Mouse (Mus musculus): ENCODE data around the gene Pim3. TPM values are rescaled to one million over a fixed set of nuclear protein-coding genes. Genes with fewer than 3 reads are reported as not detected.

Pim3 gene
- polyA plus RNA-seq, 1 experiment, result 13.4 TPM

- no peak overlapping the region for H3K27ac ChIP-seq (ENCODE audit: control insufficient read depth, insufficient read depth, low read depth, low read length, poor library complexity)
- TF ChIP-seq CTCF (IDR thresholded peaks at IDR 0.05; ENCODE audit: control insufficient read depth, insufficient read depth, low read length), result no peak
- TF ChIP-seq POLR2A (IDR thresholded peaks at IDR 0.05; ENCODE audit: borderline replicate concordance, control insufficient read depth, low read depth, low read length), result no peak
- H3K4me3 ChIP-seq (replicated peaks; ENCODE audit: control insufficient read depth, low read depth, low read length), result no peak overlapping the region
- no peaks in the 10 kb centered on the region for H3K4me1 ChIP-seq (ENCODE audit: control insufficient read depth, insufficient read depth, low read length)
- 75% methylated on average over 10 of the region's 10 CpGs for WGBS
Measured at GRCm38 (mm10) chr15:88850146-88850826, 11.7 kb upstream of the Pim3 start.

GRCm38 (mm10) chr15:88851076-88851475 is 10.9 kb upstream of the Pim3 start:
- TF ChIP-seq CTCF (IDR thresholded peaks at IDR 0.05; ENCODE audit: control insufficient read depth, insufficient read depth, low read length) (no peak), POLR2A (IDR thresholded peaks at IDR 0.05; ENCODE audit: borderline replicate concordance, control insufficient read depth, low read depth, low read length) (no peak)
- Histone ChIP-seq H3K27ac (ENCODE audit: control insufficient read depth, insufficient read depth, low read depth, low read length, poor library complexity) (no peak overlapping the region), H3K4me3 (replicated peaks; ENCODE audit: control insufficient read depth, low read depth, low read length) (no peak overlapping the region), H3K4me1 (ENCODE audit: control insufficient read depth, insufficient read depth, low read length) (no peaks in the 10 kb centered on the region)
- 69% methylated on average over 3 of the region's 3 CpGs for WGBS

- no peak for TF ChIP-seq POLR2A (IDR thresholded peaks at IDR 0.05; ENCODE audit: borderline replicate concordance, control insufficient read depth, low read depth, low read length)
- no peak for TF ChIP-seq CTCF (IDR thresholded peaks at IDR 0.05; ENCODE audit: control insufficient read depth, insufficient read depth, low read length)
- Histone ChIP-seq H3K4me3 (replicated peaks; ENCODE audit: control insufficient read depth, low read depth, low read length) (no peak overlapping the region), H3K27ac (ENCODE audit: control insufficient read depth, insufficient read depth, low read depth, low read length, poor library complexity) (no peak overlapping the region), H3K4me1 (ENCODE audit: control insufficient read depth, insufficient read depth, low read length) (no peaks in the 10 kb centered on the region)
- WGBS, result 67% methylated on average over 10 of the region's 10 CpGs
Measured at GRCm38 (mm10) chr15:88851507-88852149, 10.4 kb upstream of the Pim3 start.

- TF ChIP-seq POLR2A (IDR thresholded peaks at IDR 0.05; ENCODE audit: borderline replicate concordance, control insufficient read depth, low read depth, low read length) (no peak), CTCF (IDR thresholded peaks at IDR 0.05; ENCODE audit: control insufficient read depth, insufficient read depth, low read length) (no peak)
- no peak overlapping the region for H3K27ac ChIP-seq (ENCODE audit: control insufficient read depth, insufficient read depth, low read depth, low read length, poor library complexity)
- 75% methylated on average over 9 of the region's 9 CpGs for WGBS
- no peaks in the 10 kb centered on the region for H3K4me1 ChIP-seq (ENCODE audit: control insufficient read depth, insufficient read depth, low read length)
- H3K4me3 ChIP-seq (replicated peaks; ENCODE audit: control insufficient read depth, low read depth, low read length), result no peak overlapping the region
Measured at GRCm38 (mm10) chr15:88853106-88853505, 8.9 kb upstream of the Pim3 start.

GRCm38 (mm10) chr15:88854119-88854968 is 7.6 kb upstream of the Pim3 start:
- no peak overlapping the region for H3K4me3 ChIP-seq (replicated peaks; ENCODE audit: control insufficient read depth, low read depth, low read length)
- WGBS, result 49% methylated on average over 6 of the region's 6 CpGs
- H3K4me1 ChIP-seq (ENCODE audit: control insufficient read depth, insufficient read depth, low read length), result no peaks in the 10 kb centered on the region
- H3K27ac ChIP-seq (ENCODE audit: control insufficient read depth, insufficient read depth, low read depth, low read length, poor library complexity), result no peak overlapping the region
- TF ChIP-seq CTCF (IDR thresholded peaks at IDR 0.05; ENCODE audit: control insufficient read depth, insufficient read depth, low read length) (0 out of 2 replicates have a peak, but pooled peaks have one; percentile 7), POLR2A (IDR thresholded peaks at IDR 0.05; ENCODE audit: borderline replicate concordance, control insufficient read depth, low read depth, low read length) (no peak)

- no peak overlapping the region for H3K4me3 ChIP-seq (replicated peaks; ENCODE audit: control insufficient read depth, low read depth, low read length)
- H3K27ac ChIP-seq (ENCODE audit: control insufficient read depth, insufficient read depth, low read depth, low read length, poor library complexity), result no peak overlapping the region
- WGBS, result 44% methylated on average over 15 of the region's 15 CpGs
- no peaks in the 10 kb centered on the region for H3K4me1 ChIP-seq (ENCODE audit: control insufficient read depth, insufficient read depth, low read length)
- TF ChIP-seq CTCF (IDR thresholded peaks at IDR 0.05; ENCODE audit: control insufficient read depth, insufficient read depth, low read length), result no peak
- TF ChIP-seq POLR2A (IDR thresholded peaks at IDR 0.05; ENCODE audit: borderline replicate concordance, control insufficient read depth, low read depth, low read length), result no peak
Measured at GRCm38 (mm10) chr15:88854969-88855830, 6.8 kb upstream of the Pim3 start.

- TF ChIP-seq CTCF (IDR thresholded peaks at IDR 0.05; ENCODE audit: control insufficient read depth, insufficient read depth, low read length), result no peak
- TF ChIP-seq POLR2A (IDR thresholded peaks at IDR 0.05; ENCODE audit: borderline replicate concordance, control insufficient read depth, low read depth, low read length), result no peak
- H3K4me1 ChIP-seq (ENCODE audit: control insufficient read depth, insufficient read depth, low read length), result no peaks in the 10 kb centered on the region
- 54% methylated on average over 6 of the region's 6 CpGs for WGBS
- no peak overlapping the region for H3K4me3 ChIP-seq (replicated peaks; ENCODE audit: control insufficient read depth, low read depth, low read length)
- H3K27ac ChIP-seq (ENCODE audit: control insufficient read depth, insufficient read depth, low read depth, low read length, poor library complexity), result no peak overlapping the region
Measured at GRCm38 (mm10) chr15:88855896-88856417, 6.0 kb upstream of the Pim3 start.
